Mouse (Mus musculus) olfactory bulb, adult 2 months (tissue): Measurements from ENCODE around the gene Zscan22. TPM values are rescaled to one million over a fixed set of nuclear protein-coding genes. Genes with fewer than 3 reads are reported as not detected.
"Not testable (repeated sequence)": the region's sequence is repeated elsewhere in the genome, so short reads cannot be mapped to it uniquely, and the experiment has no call there.

Source experiments
- H3K27ac ChIP-seq: fragments of 200-500 bp; 2 replicates; pipeline ENCODE4 v1.5.1; 2012; ENCODE audit warnings: low read depth, low read length; ENCODE audit not compliant: insufficient read depth
- H3K4me1 ChIP-seq: fragments of 200-500 bp; 2 replicates; pipeline ENCODE4 v1.6.1; 2012; ENCODE audit warnings: low read length; ENCODE audit not compliant: control insufficient read depth, insufficient read depth
- H3K4me3 ChIP-seq: fragments of 200-500 bp; 2 replicates; pipeline ENCODE4 v1.5.1; 2012; ENCODE audit warnings: mild to moderate bottlenecking, low read depth, low read length, moderate library complexity; ENCODE audit not compliant: insufficient read depth
- CTCF ChIP-seq: fragments of 200-500 bp; IDR thresholded peaks from 2 replicates; pipeline ENCODE4 v1.5.1; 2012; ENCODE audit warnings: low read depth, mild to moderate bottlenecking, low read length, moderate library complexity; ENCODE audit not compliant: insufficient read depth
- POLR2A ChIP-seq: fragments of 200-500 bp; IDR thresholded peaks from 2 replicates; pipeline ENCODE4 v1.6.1; 2012; ENCODE audit warnings: mild to moderate bottlenecking, low read depth, low read length, moderate library complexity; ENCODE audit not compliant: insufficient read depth
- WGBS: fragments of 180-500 bp; shearing (Covaris S2); methylation state at CpG from one replicate; pipeline ENCODE4 v1.1.7; 2018; 5-methylcytosine and 5-hydroxymethylcytosine counted together
- polyA plus RNA-seq: library from polyadenylated mRNA; stranded (reverse); fragments of >200 nt; gene quantifications from 2 replicates; pipeline ENCODE4 v1.2.4, GENCODE M21; 2012; ENCODE audit warnings: low replicate concordance; ENCODE audit not compliant: missing spikeins, insufficient read depth, insufficient read length

The Zscan22 gene
- polyA plus RNA-seq, 1 experiment, result not detected

GRCm38 (mm10) chr7:12891334-12891733 lies 6.3 kb upstream of the Zscan22 start:
- Histone ChIP-seq H3K27ac (no peak overlapping the region), H3K4me1 (no peaks in the 10 kb centered on the region), H3K4me3 (no peak overlapping the region)
- 79% methylated on average over 1 of the region's 1 CpGs for WGBS
- no peak for TF ChIP-seq POLR2A
- TF ChIP-seq CTCF, result no peak

GRCm38 (mm10) chr7:12901517-12901916 lies 3.9 kb downstream of the Zscan22 start:
- Histone ChIP-seq H3K27ac (no peak overlapping the region), H3K4me3 (no peak overlapping the region), H3K4me1 (no peaks in the 10 kb centered on the region; the same call in 1 of the 2 replicates)
- 95% methylated on average over 5 of the region's 5 CpGs for WGBS
- TF ChIP-seq POLR2A (no peak), CTCF (no peak)

DNA sequence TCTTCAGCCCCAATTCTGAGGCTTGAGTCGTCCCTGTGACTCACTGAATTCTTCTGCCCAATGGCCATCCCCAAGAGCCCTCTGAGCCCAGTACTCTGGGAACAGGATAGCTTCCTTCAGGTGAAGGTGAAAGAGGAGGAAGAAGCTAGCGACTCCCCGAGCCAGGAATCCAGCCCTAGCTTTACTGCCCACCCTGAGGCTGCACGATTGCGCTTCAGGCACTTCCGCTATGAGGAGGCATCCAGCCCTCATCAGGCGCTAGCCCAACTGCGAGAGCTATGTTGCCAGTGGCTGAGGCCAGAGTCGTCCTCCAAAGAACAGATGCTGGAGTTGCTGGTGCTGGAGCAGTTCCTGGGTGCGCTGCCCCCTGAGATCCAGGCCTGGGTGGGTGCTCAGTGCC lies 6.0 kb downstream of the Zscan22 start:
- WGBS, result 54% methylated on average over 10 of the region's 10 CpGs
- H3K4me3 ChIP-seq, result no peak overlapping the region

GRCm38 (mm10) chr7:12905146-12905545 lies 7.5 kb downstream of the Zscan22 start:
- Histone ChIP-seq H3K4me1 (peaks cover 2% of the 10 kb centered on the region; the same call in 1 of the 2 replicates), H3K4me3 (no peak overlapping the region), H3K27ac (no peak overlapping the region)
- WGBS, result 87% methylated on average over 1 of the region's 1 CpGs
- TF ChIP-seq CTCF (no peak), POLR2A (no peak)

More for the DNA sequence above, 6.0 kb downstream of the Zscan22 start:
- H3K4me1 ChIP-seq, result no peaks in the 10 kb centered on the region; the same call in 1 of the 2 replicates
- H3K27ac ChIP-seq, result no peak overlapping the region
- no peak for TF ChIP-seq CTCF
- no peak for TF ChIP-seq POLR2A

- peaks cover 2% of the 10 kb centered on the region; the same call in 1 of the 2 replicates for H3K4me1 ChIP-seq
- H3K27ac ChIP-seq, result peak overlapping the region; percentile 98
- H3K4me3 ChIP-seq, result peak overlapping the region; percentile 82
- WGBS, result 26% methylated on average over 7 of the region's 7 CpGs
- TF ChIP-seq POLR2A, result 0 out of 2 replicates have a peak, but pooled peaks have one; percentile 4
- TF ChIP-seq CTCF, result no peak
These were observed 11.9 kb downstream of the Zscan22 start for GRCm38 (mm10) chr7:12909498-12909962.

- TF ChIP-seq POLR2A (no peak), CTCF (no peak)
- 8% methylated on average over 19 of the region's 19 CpGs for WGBS
- peaks cover 2% of the 10 kb centered on the region; the same call in 1 of the 2 replicates for H3K4me1 ChIP-seq
- H3K4me3 ChIP-seq, result peak overlapping the region; percentile 82
- peak overlapping the region; percentile 98 for H3K27ac ChIP-seq
These were observed 12.6 kb downstream of the Zscan22 start for GRCm38 (mm10) chr7:12910181-12910668.

DNA sequence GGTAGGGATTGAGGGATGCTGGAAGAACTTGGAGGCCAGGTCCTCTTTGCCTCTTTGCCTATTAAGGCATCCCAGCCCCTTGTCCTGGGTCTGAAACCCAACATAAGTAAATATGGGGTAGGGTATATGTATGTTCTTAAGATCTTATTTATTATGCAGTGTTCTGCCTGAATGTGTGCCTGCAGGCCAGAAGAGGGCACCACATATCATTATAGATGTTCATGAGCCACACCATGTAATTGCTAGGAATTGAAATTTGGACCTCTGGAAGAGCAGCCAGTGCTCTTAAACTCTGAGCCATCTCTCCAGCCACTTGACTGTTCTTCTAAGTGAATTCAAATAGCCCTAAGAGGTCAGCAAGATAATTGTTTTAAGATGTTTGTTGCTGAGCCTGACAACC lies 15.9 kb downstream of the Zscan22 start:
- H3K4me1 ChIP-seq, result peaks cover 2% of the 10 kb centered on the region; the same call in 1 of the 2 replicates
- TF ChIP-seq POLR2A, result no peak
- H3K4me3 ChIP-seq, result no peak overlapping the region
- no peak overlapping the region for H3K27ac ChIP-seq

DNA sequence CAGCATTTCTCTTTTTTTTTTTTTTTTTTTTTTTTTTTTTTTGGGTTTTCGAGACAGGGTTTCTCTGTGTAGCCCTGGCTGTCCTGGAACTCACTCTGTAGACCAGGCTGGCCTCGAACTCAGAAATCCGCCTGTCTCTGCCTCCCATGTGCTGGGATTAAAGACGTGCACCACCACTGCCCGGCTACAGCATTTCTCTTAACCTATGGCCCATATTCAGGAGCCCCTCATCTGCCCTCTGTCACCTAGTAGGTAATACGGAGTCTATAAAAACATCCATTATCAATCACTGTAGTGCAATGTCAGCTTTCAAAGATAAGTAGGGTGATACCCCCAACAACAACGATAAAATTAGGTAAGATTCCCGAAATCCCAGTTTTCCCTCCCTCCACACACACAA lies 22.9 kb downstream of the Zscan22 start:
- H3K27ac ChIP-seq, H3K4me1 ChIP-seq, H3K4me3 ChIP-seq: not testable (repeated sequence)
- 87% methylated on average over 7 of the region's 8 CpGs for WGBS

GRCm38 (mm10) chr7:12921318-12921704 lies 23.7 kb downstream of the Zscan22 start:
- 0% methylated on average over 3 of the region's 3 CpGs for whole genome bisulfite sequencing
- H3K27ac ChIP-seq, result peak overlapping the region; percentile 93

More at GRCm38 (mm10) chr7:12921318-12921704, 23.7 kb downstream of the Zscan22 start:
- TF ChIP-seq CTCF (no peak), POLR2A (no peak)
- H3K4me1 ChIP-seq, result peaks cover 2% of the 10 kb centered on the region; the same call in 1 of the 2 replicates
- peak overlapping the region; percentile 74 for H3K4me3 ChIP-seq
